Mouse (Mus musculus) embryonic facial prominence, embryonic 12.5 days (tissue): ENCODE measurements around the gene Gm45716. TPM values are rescaled to one million over a fixed set of nuclear protein-coding genes. Genes with fewer than 3 reads are reported as not detected.
A peak's percentile ranks its signal among the peaks of the same experiment; 100 is the strongest.

ENCODE experiments used
- ATAC-seq: fragments of 200-750 bp; cut with Nextera tagmentation; 2 replicates; pipeline ENCODE4 v1.8.0; 2017; ENCODE audit not compliant: insufficient number of reproducible peaks, insufficient read depth, low FRiP score, low TSS enrichment
- H3K27ac ChIP-seq: fragments of 300-500 bp; sonication (generic); 2 replicates; pipeline ENCODE4 v1.5.1; 2016; ENCODE audit warnings: mild to moderate bottlenecking
- H3K27me3 ChIP-seq: fragments of 300-500 bp; sonication (generic); 2 replicates; pipeline ENCODE4 v1.6.1; 2016; ENCODE audit warnings: mild to moderate bottlenecking, moderate library complexity
- H3K36me3 ChIP-seq: fragments of 300-500 bp; sonication (generic); 2 replicates; pipeline ENCODE4 v1.6.1; 2016; ENCODE audit warnings: mild to moderate bottlenecking
- H3K4me1 ChIP-seq: fragments of 300-500 bp; sonication (generic); 2 replicates; pipeline ENCODE4 v1.6.1; 2016
- H3K4me2 ChIP-seq: fragments of 300-500 bp; sonication (generic); replicated peaks from 2 replicates; pipeline ENCODE4 v1.6.1; 2016; ENCODE audit warnings: mild to moderate bottlenecking, moderate library complexity
- H3K4me3 ChIP-seq: fragments of 300-500 bp; sonication (generic); 2 replicates; pipeline ENCODE4 v1.5.1; 2016; ENCODE audit warnings: mild to moderate bottlenecking
- H3K9ac ChIP-seq: fragments of 300-500 bp; sonication (generic); 2 replicates; pipeline ENCODE4 v1.6.1; 2016; ENCODE audit warnings: mild to moderate bottlenecking, moderate library complexity
- H3K9me3 ChIP-seq: fragments of 300-500 bp; sonication (generic); 2 replicates; pipeline ENCODE4 v1.6.1; 2016; ENCODE audit warnings: mild to moderate bottlenecking, moderate library complexity
- WGBS: fragments of 180-500 bp; shearing (Covaris S2); methylation state at CpG from one replicate; pipeline ENCODE4 v1.1.7; 2016; 5-methylcytosine and 5-hydroxymethylcytosine counted together
- polyA plus RNA-seq: library from polyadenylated mRNA; unstranded; fragments of >200 nt; fragmentation: Nextera tagmentation; extraction: Ambion mirVana; gene quantifications from 2 replicates; pipeline ENCODE4 v1.2.1, GENCODE M21; 2016

Gm45716 gene
- polyA plus RNA-seq, 1 experiment from 2014 or later: 13.7 TPM

DNA sequence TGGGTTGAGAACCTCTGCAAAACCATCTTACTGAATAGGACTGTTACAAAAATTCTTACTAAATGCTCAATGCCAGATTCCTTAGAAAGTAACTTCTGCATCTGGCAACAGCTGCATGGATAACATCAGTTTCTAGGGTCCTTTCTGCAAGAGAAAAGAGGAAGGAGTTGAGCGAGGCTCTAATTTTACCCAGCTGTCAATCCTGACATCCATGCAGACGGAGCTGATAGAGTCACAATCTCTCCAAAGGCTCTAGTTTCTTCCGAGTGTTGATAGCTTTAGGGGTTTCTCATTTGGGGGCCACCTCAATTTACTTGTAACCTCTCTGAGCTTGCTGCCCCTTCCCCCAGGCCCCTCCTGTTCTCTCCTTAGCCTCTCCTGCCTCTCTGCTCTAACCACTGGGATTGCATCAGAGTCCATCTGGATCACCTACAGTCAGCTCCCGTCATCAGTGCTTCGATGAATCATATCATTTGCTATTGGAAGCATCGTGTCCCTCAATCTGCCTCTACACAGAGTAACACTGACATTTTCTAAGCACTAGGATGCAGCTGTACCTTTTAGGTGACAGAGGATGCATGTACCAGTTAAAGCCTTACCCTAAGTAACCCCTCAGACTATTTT is 32.7 kb downstream of the Gm45716 start:
- 46% methylated on average over 6 of the region's 6 CpGs for WGBS
- H3K9ac ChIP-seq: no peak overlapping the region
- no peaks in the 10 kb centered on the region for H3K27me3 ChIP-seq
- H3K4me3 ChIP-seq: no peak overlapping the region
- peaks cover 13% of the 10 kb centered on the region; the same call in 1 of the 2 replicates for H3K4me1 ChIP-seq
- H3K36me3 ChIP-seq: no peaks in the 10 kb centered on the region
- no peak overlapping the region for H3K4me2 ChIP-seq
- ATAC-seq: no peak
- H3K27ac ChIP-seq: peak overlapping the region; percentile 8; the same call in 1 of the 2 replicates
- no peaks in the 10 kb centered on the region for H3K9me3 ChIP-seq

GRCm38 (mm10) chr11:90220750-90221149 is 33.3 kb downstream of the Gm45716 start:
- no peak overlapping the region for H3K4me2 ChIP-seq
- H3K9ac ChIP-seq: no peak overlapping the region
- H3K27me3 ChIP-seq: no peaks in the 10 kb centered on the region
- H3K27ac ChIP-seq: no peak overlapping the region
- no peaks in the 10 kb centered on the region for H3K36me3 ChIP-seq
- no peak overlapping the region for H3K4me3 ChIP-seq
- WGBS: 23% methylated on average over 2 of the region's 2 CpGs
- no peaks in the 10 kb centered on the region for H3K9me3 ChIP-seq
- H3K4me1 ChIP-seq: peaks cover 13% of the 10 kb centered on the region; the same call in 1 of the 2 replicates
- no peak for ATAC-seq

- peaks cover 6% of the 10 kb centered on the region; the same call in 1 of the 2 replicates for H3K4me1 ChIP-seq
- H3K9ac ChIP-seq: no peak overlapping the region
- no peak for ATAC-seq
- H3K4me3 ChIP-seq: no peak overlapping the region
- no peaks in the 10 kb centered on the region for H3K36me3 ChIP-seq
- no peaks in the 10 kb centered on the region for H3K9me3 ChIP-seq
- H3K27ac ChIP-seq: no peak overlapping the region
- H3K27me3 ChIP-seq: no peaks in the 10 kb centered on the region
- 47% methylated on average over 11 of the region's 11 CpGs for WGBS
- no peak overlapping the region for H3K4me2 ChIP-seq
Observed at GRCm38 (mm10) chr11:90224914-90225470, 37.5 kb downstream of the Gm45716 start.

DNA sequence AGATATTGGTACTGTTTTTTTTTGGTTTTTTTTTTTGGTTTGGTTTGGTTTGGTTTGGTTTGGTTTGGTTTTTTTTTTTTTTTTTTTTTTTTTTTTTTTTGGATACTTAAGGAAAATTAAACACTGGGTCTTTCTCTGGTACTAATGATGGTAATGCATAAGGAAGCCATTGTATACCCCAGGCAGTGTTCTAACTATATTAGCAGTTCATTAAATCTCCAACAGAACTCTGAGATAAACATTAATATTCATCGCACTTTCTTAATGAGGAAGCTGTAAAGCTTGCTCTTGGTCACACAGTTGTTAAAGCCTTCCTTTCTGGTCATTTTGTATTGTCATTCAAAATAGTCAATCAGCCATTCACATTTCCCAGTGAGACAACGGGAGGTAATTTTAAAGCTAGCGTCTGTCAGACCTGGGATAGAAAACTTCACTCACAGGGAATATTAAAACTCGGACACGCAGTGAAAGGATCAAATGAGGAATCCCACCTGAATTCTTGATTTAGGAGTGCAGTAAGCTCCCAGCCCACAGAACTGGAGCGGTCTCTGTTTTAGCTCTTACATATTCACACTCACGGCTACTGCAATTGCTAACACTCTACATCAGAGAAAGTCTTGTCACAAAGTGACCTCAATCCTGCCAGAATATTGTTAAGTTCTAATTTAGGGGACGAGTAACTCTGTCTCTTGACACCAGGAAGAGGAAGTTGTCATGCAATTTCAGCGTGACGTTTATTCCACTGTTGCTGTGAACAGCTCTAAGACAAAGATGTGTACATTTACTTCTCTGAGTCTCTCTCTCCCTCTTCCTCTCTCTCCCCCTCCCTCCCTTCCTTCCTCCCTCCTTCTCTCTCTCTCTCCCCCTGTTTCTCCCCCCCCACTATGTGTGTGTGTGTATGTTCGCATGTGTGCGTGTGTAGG is 39.8 kb downstream of the Gm45716 start:
- ATAC-seq: no peak
- WGBS: 60% methylated on average over 12 of the region's 12 CpGs

GRCm38 (mm10) chr11:90228251-90228949 is 40.9 kb downstream of the Gm45716 start:
- H3K4me2 ChIP-seq: no peak overlapping the region
- no peaks in the 10 kb centered on the region for H3K9me3 ChIP-seq
- H3K27me3 ChIP-seq: no peaks in the 10 kb centered on the region
- H3K4me1 ChIP-seq: no peaks in the 10 kb centered on the region
- H3K36me3 ChIP-seq: no peaks in the 10 kb centered on the region
- no peak overlapping the region for H3K9ac ChIP-seq
- no peak overlapping the region for H3K4me3 ChIP-seq
- H3K27ac ChIP-seq: no peak overlapping the region
- ATAC-seq: no peak
- 77% methylated on average over 9 of the region's 9 CpGs for WGBS

More for the DNA sequence above, 39.8 kb downstream of the Gm45716 start:
- no peaks in the 10 kb centered on the region for H3K9me3 ChIP-seq
- no peak overlapping the region for H3K4me2 ChIP-seq
- no peak overlapping the region for H3K9ac ChIP-seq
- H3K36me3 ChIP-seq: no peaks in the 10 kb centered on the region
- H3K4me1 ChIP-seq: no peaks in the 10 kb centered on the region
- H3K27me3 ChIP-seq: no peaks in the 10 kb centered on the region
- no peak overlapping the region for H3K4me3 ChIP-seq
- H3K27ac ChIP-seq: no peak overlapping the region

DNA sequence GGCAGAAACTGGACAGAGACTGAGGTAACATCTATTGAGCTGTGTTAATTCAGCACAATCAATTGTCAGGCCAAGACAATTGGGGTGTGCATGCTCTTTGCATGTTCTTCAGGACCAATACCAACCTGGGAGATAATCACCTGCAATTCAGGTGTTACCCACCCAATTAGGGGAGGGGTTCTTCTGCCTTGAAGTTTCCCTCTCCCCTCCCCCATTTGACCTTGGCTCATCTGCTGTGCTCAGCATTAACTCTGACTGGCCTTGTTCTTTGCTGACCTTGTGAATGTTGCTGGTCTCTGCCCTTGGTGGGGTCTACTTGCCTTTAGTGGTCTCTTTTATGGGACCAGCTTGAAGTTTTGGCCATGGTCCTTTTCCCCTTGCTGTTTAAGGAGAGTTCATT is 42.3 kb downstream of the Gm45716 start:
- Histone ChIP-seq H3K9me3 (no peaks in the 10 kb centered on the region), H3K27ac (no peak overlapping the region), H3K36me3 (no peaks in the 10 kb centered on the region), H3K4me3 (no peak overlapping the region), H3K4me1 (no peaks in the 10 kb centered on the region), H3K4me2 (no peak overlapping the region), H3K27me3 (no peaks in the 10 kb centered on the region), H3K9ac (no peak overlapping the region)
- no peak for ATAC-seq

GRCm38 (mm10) chr11:90230671-90231070 is 43.2 kb downstream of the Gm45716 start:
- Histone ChIP-seq H3K4me1 (no peaks in the 10 kb centered on the region), H3K27ac (no peak overlapping the region; the same call in 1 of the 2 replicates), H3K9me3 (no peaks in the 10 kb centered on the region), H3K27me3 (no peaks in the 10 kb centered on the region), H3K36me3 (no peaks in the 10 kb centered on the region), H3K4me3 (no peak overlapping the region), H3K9ac (no peak overlapping the region), H3K4me2 (no peak overlapping the region)
- WGBS: 61% methylated on average over 2 of the region's 2 CpGs
- no peak for ATAC-seq

GRCm38 (mm10) chr11:90231631-90232030 is 44.1 kb downstream of the Gm45716 start:
- no peaks in the 10 kb centered on the region for H3K4me1 ChIP-seq
- H3K36me3 ChIP-seq: no peaks in the 10 kb centered on the region
- no peaks in the 10 kb centered on the region for H3K9me3 ChIP-seq
- H3K27ac ChIP-seq: no peak overlapping the region
- WGBS: 41% methylated on average over 2 of the region's 2 CpGs
- ATAC-seq: no peak
- H3K4me3 ChIP-seq: no peak overlapping the region
- H3K9ac ChIP-seq: no peak overlapping the region
- H3K27me3 ChIP-seq: no peaks in the 10 kb centered on the region
- no peak overlapping the region for H3K4me2 ChIP-seq

DNA sequence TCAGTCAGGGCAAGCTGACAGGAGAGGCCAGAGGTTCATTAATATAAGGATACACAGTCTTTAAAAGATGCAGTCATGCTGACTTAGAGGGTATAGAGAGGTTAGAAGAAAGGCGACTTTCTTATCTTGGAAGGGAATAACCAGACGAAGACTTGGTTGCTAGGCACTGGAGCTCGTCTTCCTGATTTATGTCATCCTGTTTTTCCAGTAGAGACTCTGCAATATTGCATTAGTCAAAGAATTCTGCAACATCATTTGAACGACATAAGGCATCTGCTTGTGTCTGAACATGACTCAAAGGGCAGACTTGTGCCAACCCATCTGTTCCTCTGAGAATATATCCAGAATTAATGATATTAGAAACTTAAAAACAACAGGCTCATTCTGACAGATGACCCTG is 45.2 kb downstream of the Gm45716 start:
- 70% methylated on average over 4 of the region's 4 CpGs for WGBS
- no peak overlapping the region for H3K9ac ChIP-seq
- no peaks in the 10 kb centered on the region for H3K36me3 ChIP-seq
- no peak overlapping the region for H3K4me3 ChIP-seq
- no peak overlapping the region for H3K4me2 ChIP-seq
- no peak for ATAC-seq
- H3K27me3 ChIP-seq: no peaks in the 10 kb centered on the region
- no peaks in the 10 kb centered on the region for H3K9me3 ChIP-seq
- H3K27ac ChIP-seq: no peak overlapping the region
- H3K4me1 ChIP-seq: no peaks in the 10 kb centered on the region

GRCm38 (mm10) chr11:90235221-90235620 is 47.7 kb downstream of the Gm45716 start:
- H3K4me1 ChIP-seq: no peaks in the 10 kb centered on the region
- H3K9ac ChIP-seq: no peak overlapping the region
- H3K36me3 ChIP-seq: no peaks in the 10 kb centered on the region
- WGBS: 81% methylated on average over 5 of the region's 5 CpGs
- ATAC-seq: no peak
- no peaks in the 10 kb centered on the region for H3K27me3 ChIP-seq
- H3K27ac ChIP-seq: no peak overlapping the region
- no peaks in the 10 kb centered on the region for H3K9me3 ChIP-seq
- no peak overlapping the region for H3K4me2 ChIP-seq
- H3K4me3 ChIP-seq: no peak overlapping the region

- no peak overlapping the region for H3K9ac ChIP-seq
- no peak overlapping the region for H3K4me3 ChIP-seq
- H3K27ac ChIP-seq: no peak overlapping the region
- no peaks in the 10 kb centered on the region for H3K4me1 ChIP-seq
- no peak overlapping the region for H3K4me2 ChIP-seq
- H3K36me3 ChIP-seq: no peaks in the 10 kb centered on the region
- no peak for ATAC-seq
- no peaks in the 10 kb centered on the region for H3K9me3 ChIP-seq
- WGBS: 65% methylated on average over 5 of the region's 5 CpGs
- no peaks in the 10 kb centered on the region for H3K27me3 ChIP-seq
Observed at GRCm38 (mm10) chr11:90237616-90238015, 50.1 kb downstream of the Gm45716 start.
